Mouse (Mus musculus): Measurements from ENCODE around the gene Wiz. TPM values are rescaled to one million over a fixed set of nuclear protein-coding genes. Genes with fewer than 3 reads are reported as not detected.

Gene Wiz
- polyA plus RNA-seq, 1 experiment: 21.0 TPM

DNA sequence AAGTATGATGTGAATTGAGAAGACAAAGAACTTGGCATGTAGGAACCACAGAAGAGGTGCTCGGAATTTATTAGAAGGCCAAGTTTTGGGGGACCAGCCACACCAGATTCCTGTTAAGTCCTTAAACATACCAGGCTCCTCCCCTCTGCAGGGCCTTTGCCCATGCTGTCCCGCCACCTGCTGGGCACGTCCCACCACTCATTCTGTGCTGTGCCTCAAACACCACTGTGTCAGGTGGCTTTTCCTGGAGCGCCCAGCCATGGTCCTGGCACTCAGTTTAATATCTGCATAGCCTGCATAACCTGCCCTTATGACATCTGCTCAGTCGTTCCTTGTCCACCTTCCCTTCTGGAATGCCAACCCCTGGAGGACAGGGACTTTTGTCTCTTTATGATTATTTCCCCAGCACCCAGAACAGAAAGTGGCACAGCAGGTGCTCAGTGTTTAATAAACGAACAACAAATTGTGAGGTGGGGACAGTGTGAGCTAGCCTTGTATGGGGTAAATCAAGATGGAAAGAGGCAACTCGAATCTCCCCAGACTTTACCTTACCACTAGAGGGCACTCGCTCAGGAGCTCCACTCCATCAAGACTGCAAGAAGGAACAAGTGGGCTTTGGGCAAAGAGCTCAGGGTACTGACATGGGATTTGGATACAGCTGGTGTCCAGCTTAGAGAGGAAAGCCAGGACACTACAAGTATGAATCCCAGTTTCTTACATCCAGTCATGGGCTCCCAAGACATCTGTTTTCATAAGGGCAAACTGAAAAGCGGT is 2.4 kb downstream of the Wiz start:
- Histone ChIP-seq H3K4me3 (no peak overlapping the region), H3K79me2 (ENCODE audit: control insufficient read depth, insufficient read depth) (no peaks in the 10 kb centered on the region), H3K36me3 (ENCODE audit: control insufficient read depth, insufficient read depth) (no peaks in the 10 kb centered on the region), H3K4me2 (ENCODE audit: low read depth) (no peak overlapping the region), H3K27me3 (ENCODE audit: control insufficient read depth, insufficient read depth, insufficient read length) (peaks cover 8% of the 10 kb centered on the region), H3ac (ENCODE audit: control insufficient read depth, insufficient read length) (no peak overlapping the region)
- TF ChIP-seq MYOG (IDR thresholded peaks at IDR 0.05; ENCODE audit: control insufficient read depth in 1 of 3, insufficient read depth in 1 of 3, insufficient read length in 2 of 3, low read depth in 2 of 3) (no peak), SRF (IDR thresholded peaks at IDR 0.05; ENCODE audit: control insufficient read depth, insufficient read length, low read depth) (no peak), E2F4 (IDR thresholded peaks at IDR 0.05; ENCODE audit: insufficient read depth) (no peak), USF1 (IDR thresholded peaks at IDR 0.05; ENCODE audit: low read depth) (no peak), MYOD1 (IDR thresholded peaks at IDR 0.05; ENCODE audit: control insufficient read depth in 1 of 3, insufficient read length in 2 of 3, low read depth in 2 of 3) (no peak)

DNA sequence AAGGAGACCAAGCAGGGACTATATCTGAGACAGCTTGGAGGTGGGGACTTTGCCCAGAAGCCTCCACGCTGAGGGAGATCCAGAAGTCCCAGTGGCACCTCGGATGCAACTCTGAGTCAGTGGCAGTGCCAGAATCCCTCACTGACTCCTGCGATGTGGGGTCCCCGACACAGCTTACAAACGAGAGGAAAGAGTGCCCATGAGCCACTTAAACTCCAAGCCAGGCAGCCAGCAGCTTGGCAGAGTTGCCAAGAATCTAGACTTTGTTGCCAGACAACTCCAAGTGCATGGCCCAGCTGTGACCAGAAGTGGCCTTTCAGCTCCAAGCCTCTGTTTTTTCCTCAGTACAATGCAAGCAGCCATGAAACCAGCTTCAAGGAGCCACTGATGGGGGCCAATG is 5.6 kb downstream of the Wiz start:
- Histone ChIP-seq H3K79me2 (ENCODE audit: control insufficient read depth, insufficient read depth) (no peaks in the 10 kb centered on the region), H3K4me3 (no peak overlapping the region), H3K36me3 (ENCODE audit: control insufficient read depth, insufficient read depth) (no peaks in the 10 kb centered on the region), H3ac (ENCODE audit: control insufficient read depth, insufficient read length) (no peak overlapping the region), H3K27me3 (ENCODE audit: control insufficient read depth, insufficient read depth, insufficient read length) (no peaks in the 10 kb centered on the region), H3K4me2 (ENCODE audit: low read depth) (no peak overlapping the region)
- TF ChIP-seq SRF (IDR thresholded peaks at IDR 0.05; ENCODE audit: control insufficient read depth, insufficient read length, low read depth): no peak
- no peak for TF ChIP-seq TCF3 (IDR thresholded peaks at IDR 0.05; ENCODE audit: insufficient read length, low read depth)
- TF ChIP-seq MYOG (IDR thresholded peaks at IDR 0.05; ENCODE audit: control insufficient read depth in 1 of 3, insufficient read depth in 1 of 3, insufficient read length in 2 of 3, low read depth in 2 of 3): no peak
- TF ChIP-seq POLR2A (IDR thresholded peaks at IDR 0.05; ENCODE audit: insufficient read length, low read depth): no peak
- TF ChIP-seq REST (IDR thresholded peaks at IDR 0.05; ENCODE audit: insufficient read depth, insufficient read length): no peak
- no peak for TF ChIP-seq MYOD1 (IDR thresholded peaks at IDR 0.05; ENCODE audit: control insufficient read depth in 1 of 3, insufficient read length in 2 of 3, low read depth in 2 of 3)
- no peak for TF ChIP-seq CEBPB (IDR thresholded peaks at IDR 0.05; ENCODE audit: insufficient read depth, poor library complexity, severe bottlenecking)
- no peak for TF ChIP-seq TCF12 (IDR thresholded peaks at IDR 0.05; ENCODE audit: insufficient read depth, poor library complexity, severe bottlenecking)
- no peak for TF ChIP-seq POLR2AphosphoS2 (IDR thresholded peaks at IDR 0.05; ENCODE audit: insufficient read length, low read depth)

DNA sequence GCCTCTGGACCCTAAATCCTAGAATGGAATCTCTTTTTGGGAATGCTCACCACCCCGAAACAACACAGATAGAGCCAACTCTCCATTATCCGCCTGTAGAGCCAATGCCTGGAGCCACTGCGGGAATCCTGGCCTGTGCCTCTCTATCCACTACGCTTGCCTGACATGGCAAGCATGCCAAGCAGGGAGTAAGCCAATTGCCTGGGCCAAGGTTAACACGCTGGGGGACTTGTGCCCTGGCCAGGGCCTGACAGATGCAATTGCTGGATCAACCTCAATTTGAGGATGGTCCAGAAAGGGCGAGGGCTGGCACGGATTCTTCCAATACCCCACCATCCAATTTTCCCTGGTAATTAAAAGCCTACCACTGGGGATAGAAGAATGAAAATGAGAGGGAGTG is 6.7 kb downstream of the Wiz start:
- H3K4me2 ChIP-seq (ENCODE audit: low read depth): no peak overlapping the region
- H3K79me2 ChIP-seq (ENCODE audit: control insufficient read depth, insufficient read depth): no peaks in the 10 kb centered on the region
- H3K36me3 ChIP-seq (ENCODE audit: control insufficient read depth, insufficient read depth): no peaks in the 10 kb centered on the region
- H3K27me3 ChIP-seq (ENCODE audit: control insufficient read depth, insufficient read depth, insufficient read length): no peaks in the 10 kb centered on the region
- H3K4me3 ChIP-seq: no peak overlapping the region
- no peak for TF ChIP-seq POLR2AphosphoS2 (IDR thresholded peaks at IDR 0.05; ENCODE audit: insufficient read length, low read depth)
- TF ChIP-seq MYOD1 (IDR thresholded peaks at IDR 0.05; ENCODE audit: control insufficient read depth in 1 of 3, insufficient read length in 2 of 3, low read depth in 2 of 3): no peak
- TF ChIP-seq POLR2A (IDR thresholded peaks at IDR 0.05; ENCODE audit: insufficient read length, low read depth): no peak
- TF ChIP-seq E2F4 (IDR thresholded peaks at IDR 0.05; ENCODE audit: insufficient read depth): no peak
- no peak for TF ChIP-seq USF1 (IDR thresholded peaks at IDR 0.05; ENCODE audit: low read depth)
- TF ChIP-seq SRF (IDR thresholded peaks at IDR 0.05; ENCODE audit: control insufficient read depth, insufficient read length, low read depth): no peak
- TF ChIP-seq CEBPB (IDR thresholded peaks at IDR 0.05; ENCODE audit: insufficient read depth, poor library complexity, severe bottlenecking): no peak
- no peak for TF ChIP-seq TCF3 (IDR thresholded peaks at IDR 0.05; ENCODE audit: insufficient read length, low read depth)
- no peak for TF ChIP-seq MYOG (IDR thresholded peaks at IDR 0.05; ENCODE audit: control insufficient read depth in 1 of 3, insufficient read depth in 1 of 3, insufficient read length in 2 of 3, low read depth in 2 of 3)
- TF ChIP-seq MAX (IDR thresholded peaks at IDR 0.05; ENCODE audit: low read depth): no peak
- TF ChIP-seq REST (IDR thresholded peaks at IDR 0.05; ENCODE audit: insufficient read depth, insufficient read length): no peak
- H3ac ChIP-seq (ENCODE audit: control insufficient read depth, insufficient read length): no peak overlapping the region

DNA sequence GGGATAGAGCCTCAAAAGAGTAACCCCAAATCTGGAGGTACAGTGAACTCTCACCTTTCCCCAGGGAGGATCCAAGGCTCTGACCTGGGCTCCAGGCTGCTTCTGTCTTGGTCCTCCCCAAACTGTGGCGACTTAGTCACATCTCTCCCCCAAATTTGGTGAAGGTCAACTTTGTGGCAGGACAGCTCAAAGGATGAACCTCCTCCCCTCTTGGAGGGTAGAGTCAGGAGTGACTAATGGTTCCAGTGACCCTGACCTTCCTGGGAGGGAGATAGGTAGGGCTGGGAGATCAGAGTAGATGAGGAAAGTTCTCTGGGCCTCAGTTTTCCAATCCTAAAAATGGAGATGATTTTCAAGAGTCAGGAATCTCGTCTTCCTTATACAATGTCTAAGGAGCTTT is 10.5 kb downstream of the Wiz start:
- Histone ChIP-seq H3ac (ENCODE audit: control insufficient read depth, insufficient read length) (no peak overlapping the region), H3K27me3 (ENCODE audit: control insufficient read depth, insufficient read depth, insufficient read length) (no peaks in the 10 kb centered on the region), H3K36me3 (ENCODE audit: control insufficient read depth, insufficient read depth) (no peaks in the 10 kb centered on the region), H3K79me2 (ENCODE audit: control insufficient read depth, insufficient read depth) (no peaks in the 10 kb centered on the region), H3K4me3 (no peak overlapping the region), H3K4me2 (ENCODE audit: low read depth) (no peak overlapping the region)
- TF ChIP-seq POLR2AphosphoS2 (IDR thresholded peaks at IDR 0.05; ENCODE audit: insufficient read length, low read depth) (no peak), E2F4 (IDR thresholded peaks at IDR 0.05; ENCODE audit: insufficient read depth) (no peak), MYOD1 (IDR thresholded peaks at IDR 0.05; ENCODE audit: control insufficient read depth in 1 of 3, insufficient read length in 2 of 3, low read depth in 2 of 3) (no peak), MAX (IDR thresholded peaks at IDR 0.05; ENCODE audit: low read depth) (no peak), USF1 (IDR thresholded peaks at IDR 0.05; ENCODE audit: low read depth) (no peak), TCF3 (IDR thresholded peaks at IDR 0.05; ENCODE audit: insufficient read length, low read depth) (no peak), REST (IDR thresholded peaks at IDR 0.05; ENCODE audit: insufficient read depth, insufficient read length) (no peak), TCF12 (IDR thresholded peaks at IDR 0.05; ENCODE audit: insufficient read depth, poor library complexity, severe bottlenecking) (no peak), SRF (IDR thresholded peaks at IDR 0.05; ENCODE audit: control insufficient read depth, insufficient read length, low read depth) (no peak), POLR2A (IDR thresholded peaks at IDR 0.05; ENCODE audit: insufficient read length, low read depth) (no peak), CEBPB (IDR thresholded peaks at IDR 0.05; ENCODE audit: insufficient read depth, poor library complexity, severe bottlenecking) (no peak), MYOG (IDR thresholded peaks at IDR 0.05; ENCODE audit: control insufficient read depth in 1 of 3, insufficient read depth in 1 of 3, insufficient read length in 2 of 3, low read depth in 2 of 3) (no peak)

Measured in myocyte (in vitro differentiated cells).